Mouse (Mus musculus) cerebellum, adult 11 months (tissue): ENCODE data around the gene Ptgr1.

Experiments used
- DNase-seq: peaks from one replicate; pipeline ENCODE4 v3.0.0; 2022

Ptgr1 gene

GRCm38 (mm10) chr4:58925664-58926063 is 61.3 kb downstream of the Ptgr1 start:
- DNase-seq, result no peak

DNA sequence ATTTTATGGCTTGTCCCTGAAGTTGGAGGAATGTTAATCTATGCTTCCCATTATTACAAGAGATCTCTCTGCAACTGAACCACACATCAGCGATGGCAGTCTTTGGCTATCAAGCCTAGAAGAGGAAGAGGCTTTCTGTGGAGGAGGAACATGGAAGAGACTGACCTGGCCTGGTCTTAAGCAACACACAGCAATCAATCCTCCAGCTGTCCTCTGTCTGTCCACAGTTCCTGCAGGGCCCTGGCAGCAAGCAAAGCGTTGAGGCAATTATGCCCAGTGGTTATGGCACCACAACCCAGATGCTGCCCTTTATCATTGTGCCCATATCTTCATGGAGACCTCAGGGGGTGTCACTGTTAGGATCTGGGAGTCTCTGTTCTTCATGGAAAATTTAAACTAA is 63.0 kb downstream of the Ptgr1 start:
- DNase-seq, result no peak
